Mouse (Mus musculus): Measurements from ENCODE around the gene Rassf3.

Gene Rassf3

GRCm38 (mm10) chr10:121411721-121412455 lies 64.3 kb downstream of the Rassf3 start:
- in situ Hi-C loops (cut with MboI, MseI) = no loop called here

- in situ Hi-C loops (cut with MboI, MseI) = loop anchor here in 1 of 2 experiments (5.0 kb wide), 1 partner anchor 98 kb away; no protein-coding TSS in a partner anchor
These were observed 66.4 kb downstream of the Rassf3 start for GRCm38 (mm10) chr10:121409717-121410116.

GRCm38 (mm10) chr10:121403946-121404345 lies 72.2 kb downstream of the Rassf3 start:
- in situ Hi-C loops (cut with MboI, MseI) = no loop called here

- in situ Hi-C loops (cut with MboI, MseI) = no loop called here
These were observed 73.0 kb downstream of the Rassf3 start for GRCm38 (mm10) chr10:121403104-121403503.

GRCm38 (mm10) chr10:121401005-121401404 lies 75.1 kb downstream of the Rassf3 start:
- in situ Hi-C loops (cut with MboI, MseI) = no loop called here

- in situ Hi-C loops (cut with MboI, MseI) = no loop called here
These were observed 77.5 kb downstream of the Rassf3 start for GRCm38 (mm10) chr10:121398599-121398998.

GRCm38 (mm10) chr10:121395542-121396176 lies 80.5 kb downstream of the Rassf3 start:
- in situ Hi-C loops (cut with MboI, MseI) = no loop called here

GRCm38 (mm10) chr10:121394789-121395325 lies 81.3 kb downstream of the Rassf3 start:
- in situ Hi-C loops (cut with MboI, MseI) = no loop called here

- in situ Hi-C loops (cut with MboI, MseI) = no loop called here
These were observed 81.9 kb downstream of the Rassf3 start for GRCm38 (mm10) chr10:121394270-121394669.

- in situ Hi-C loops (cut with MboI, MseI) = no loop called here
These were observed 84.2 kb downstream of the Rassf3 start for GRCm38 (mm10) chr10:121391901-121392300.

- in situ Hi-C loops (cut with MboI, MseI) = no loop called here
These were observed 85.5 kb downstream of the Rassf3 start for GRCm38 (mm10) chr10:121390602-121391001.

GRCm38 (mm10) chr10:121386347-121386746 lies 89.8 kb downstream of the Rassf3 start:
- in situ Hi-C loops (cut with MboI, MseI) = no loop called here

- in situ Hi-C loops (cut with MboI, MseI) = no loop called here
These were observed 90.5 kb downstream of the Rassf3 start for GRCm38 (mm10) chr10:121385695-121386094.

GRCm38 (mm10) chr10:121384710-121385109 lies 91.4 kb downstream of the Rassf3 start:
- in situ Hi-C loops (cut with MboI, MseI) = no loop called here

- in situ Hi-C loops (cut with MboI, MseI) = no loop called here
These were observed 94.9 kb downstream of the Rassf3 start for GRCm38 (mm10) chr10:121381280-121381679.

GRCm38 (mm10) chr10:121379387-121379786 lies 96.8 kb downstream of the Rassf3 start:
- in situ Hi-C loops (cut with MboI, MseI) = no loop called here

GRCm38 (mm10) chr10:121376530-121377271 lies 99.4 kb downstream of the Rassf3 start:
- in situ Hi-C loops (cut with MboI, MseI) = no loop called here

GRCm38 (mm10) chr10:121375649-121376493 lies 100.3 kb downstream of the Rassf3 start:
- in situ Hi-C loops (cut with MboI, MseI) = no loop called here

GRCm38 (mm10) chr10:121374693-121375620 lies 101.2 kb downstream of the Rassf3 start:
- in situ Hi-C loops (cut with MboI, MseI) = no loop called here

- in situ Hi-C loops (cut with MboI, MseI) = no loop called here
These were observed 102.1 kb downstream of the Rassf3 start for GRCm38 (mm10) chr10:121374013-121374412.

All from T-helper 17 cell (primary cell).